Mouse (Mus musculus): Measurements from ENCODE around the gene Hdac9.

The Hdac9 gene

DNA sequence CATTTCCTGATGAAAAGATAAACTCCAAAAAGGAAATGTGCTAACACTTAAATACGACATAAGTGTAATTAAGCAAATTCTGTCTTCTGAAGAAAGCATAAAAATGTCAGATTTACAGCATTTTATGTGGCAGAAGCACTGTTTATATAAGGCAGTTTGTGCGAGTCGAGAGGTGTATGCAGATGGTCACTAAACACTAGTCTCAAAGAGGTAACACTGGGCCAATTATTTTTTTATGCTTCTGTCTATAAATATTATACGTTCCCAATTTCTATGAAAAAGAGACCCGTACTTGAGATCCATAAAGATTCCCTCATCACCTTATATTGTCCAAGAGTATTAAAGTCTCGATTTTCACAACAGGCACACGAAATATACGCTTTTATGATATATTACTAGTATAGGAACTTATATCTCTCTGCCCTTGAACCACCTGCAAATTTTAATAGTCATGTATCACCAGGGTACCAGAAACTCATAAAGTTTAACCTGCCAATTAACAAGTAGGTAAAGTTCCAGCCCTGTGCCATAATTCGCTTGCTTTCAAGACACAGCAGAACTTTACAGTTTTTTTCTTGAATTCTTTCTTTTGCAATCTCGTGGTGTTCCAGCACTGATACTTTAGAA is 322.6 kb downstream of the Hdac9 start:
- no peak for DNase-seq (ENCODE audit: low read depth, low spot score)

DNA sequence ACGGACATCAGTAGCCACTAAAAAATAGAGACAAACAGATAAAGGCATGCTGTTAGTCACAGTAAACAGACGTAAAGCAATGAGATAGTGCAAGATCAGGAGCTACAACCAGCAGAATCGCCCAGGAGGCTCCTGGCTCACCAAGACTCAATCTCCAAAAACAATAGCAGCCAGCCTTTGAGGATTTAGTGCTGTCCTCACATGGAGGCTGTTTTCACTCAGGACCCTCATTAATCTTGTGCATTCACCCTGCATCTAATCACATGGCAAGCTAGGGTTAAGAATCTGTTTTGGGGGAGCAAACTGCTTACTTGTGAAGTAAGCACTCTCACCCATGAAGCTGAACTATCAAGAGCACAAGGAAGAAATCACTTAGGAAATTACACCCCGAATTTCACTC is 329.7 kb downstream of the Hdac9 start:
- DNase-seq (ENCODE audit: low read depth, low spot score) = no peak

DNA sequence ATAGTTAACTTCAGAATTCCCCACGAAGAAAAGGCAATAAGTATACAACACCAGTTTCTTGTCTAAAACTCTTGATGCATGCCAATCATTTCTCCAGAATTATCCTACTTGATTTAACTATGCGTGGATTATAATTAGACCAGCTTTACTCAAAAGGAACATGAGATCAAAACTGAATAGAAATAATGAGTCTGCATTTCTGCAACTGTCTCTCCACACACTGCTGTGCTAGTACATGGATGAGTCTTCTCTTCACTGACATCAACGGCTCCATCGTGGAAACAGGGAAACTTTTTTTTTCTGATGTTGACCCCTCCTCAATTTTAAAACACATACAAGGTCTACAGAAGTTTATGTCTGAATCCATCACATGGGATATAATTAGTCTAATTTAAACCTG is 334.4 kb downstream of the Hdac9 start:
- DNase-seq (ENCODE audit: low read depth, low spot score) = no peak

DNA sequence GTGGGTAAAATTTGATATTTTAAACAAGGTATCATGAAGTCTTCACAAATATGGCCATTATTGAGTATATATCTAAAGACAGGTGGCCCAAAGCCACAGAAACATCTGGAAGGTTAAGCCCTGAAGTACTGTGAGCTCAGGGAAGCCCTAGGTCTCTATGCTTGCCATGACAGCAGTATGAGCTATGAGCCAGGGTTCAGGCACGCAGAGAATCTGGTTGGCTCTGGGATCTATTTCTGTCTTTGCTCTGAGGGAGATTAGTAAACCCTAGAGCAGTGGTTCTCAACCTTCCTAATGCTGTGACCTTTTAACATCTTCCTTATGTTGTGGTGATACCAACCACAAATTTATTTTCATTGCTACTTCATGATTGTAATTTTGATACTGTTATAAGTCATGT is 337.7 kb downstream of the Hdac9 start:
- peak; percentile 33 for DNase-seq (ENCODE audit: low read depth, low spot score)

DNA sequence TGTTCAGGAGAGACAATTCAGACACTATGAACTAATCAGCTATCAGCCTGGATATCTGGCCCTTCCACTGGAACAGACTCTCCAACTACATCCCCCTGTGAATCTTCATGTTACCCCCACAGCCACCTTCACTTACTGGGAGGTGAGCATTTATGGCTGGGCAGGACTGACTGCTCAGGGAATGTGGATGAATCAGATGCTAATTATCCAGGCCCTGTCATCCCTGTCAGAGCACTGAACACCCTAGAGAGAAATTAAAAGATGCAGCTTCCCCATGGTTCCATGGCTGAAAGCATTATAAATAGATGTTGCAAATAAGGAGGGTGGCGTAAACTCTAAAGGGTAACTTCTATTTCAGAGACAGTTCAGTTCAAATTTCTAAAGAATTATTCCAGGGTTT is 345.8 kb downstream of the Hdac9 start:
- no peak for DNase-seq (ENCODE audit: low read depth, low spot score)

DNA sequence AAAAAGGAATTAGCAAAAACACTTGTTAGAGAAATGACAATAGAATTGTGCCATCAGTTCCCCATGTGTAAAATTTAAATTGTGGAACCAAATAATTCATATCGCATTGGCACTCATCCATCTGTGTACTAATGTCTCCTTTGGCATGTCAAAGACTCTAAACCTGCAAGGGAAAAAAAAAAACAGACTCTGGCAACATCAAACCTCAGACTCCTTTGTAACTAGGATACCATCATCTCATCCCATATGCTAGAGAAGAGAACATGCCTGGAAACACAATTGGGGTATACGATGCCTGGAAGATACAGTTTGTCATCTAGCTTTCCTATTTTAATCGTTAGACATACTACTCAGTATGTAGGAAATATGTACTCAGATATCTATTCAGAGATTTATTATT is 347.4 kb downstream of the Hdac9 start:
- no peak for DNase-seq (ENCODE audit: low read depth, low spot score)

DNA sequence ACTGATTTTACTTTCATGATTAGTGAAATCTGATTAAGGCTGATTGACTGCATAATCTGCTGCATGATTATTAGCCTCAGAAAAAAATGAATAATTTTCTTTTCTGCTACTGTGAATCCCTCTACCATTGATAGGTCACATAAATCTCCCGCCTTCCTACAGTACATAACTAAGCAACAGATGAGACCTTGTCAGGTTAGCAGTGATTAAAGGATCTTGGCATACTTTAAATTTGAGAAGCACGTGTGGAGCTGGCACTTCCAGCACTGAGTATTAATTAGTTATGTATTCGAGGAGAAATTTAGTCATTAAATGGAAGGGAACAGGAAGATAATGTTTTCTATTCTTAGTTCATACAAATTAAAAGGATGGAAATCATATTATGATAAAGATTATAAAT is 347.8 kb downstream of the Hdac9 start:
- no peak for DNase-seq (ENCODE audit: low read depth, low spot score)

DNA sequence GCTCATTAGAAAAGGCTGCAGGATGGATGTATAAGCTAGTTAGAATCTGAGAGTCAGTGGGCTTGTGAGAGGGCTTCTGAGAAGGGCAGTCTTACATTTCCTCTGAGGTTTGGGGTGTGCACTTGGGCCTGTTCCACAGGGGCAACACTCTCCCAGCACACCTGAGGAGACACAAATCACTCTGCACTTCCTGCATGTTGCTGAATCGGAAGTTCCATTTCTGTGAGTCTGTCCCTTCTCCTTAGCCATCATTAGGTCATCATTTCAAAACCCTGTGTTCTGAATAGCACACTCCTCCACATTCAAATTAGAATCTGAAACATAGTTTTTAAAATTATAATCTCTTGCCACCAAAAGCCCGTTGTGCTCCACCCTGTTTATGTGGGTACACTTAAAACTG is 354.6 kb downstream of the Hdac9 start:
- no peak for DNase-seq (ENCODE audit: low read depth, low spot score)

DNA sequence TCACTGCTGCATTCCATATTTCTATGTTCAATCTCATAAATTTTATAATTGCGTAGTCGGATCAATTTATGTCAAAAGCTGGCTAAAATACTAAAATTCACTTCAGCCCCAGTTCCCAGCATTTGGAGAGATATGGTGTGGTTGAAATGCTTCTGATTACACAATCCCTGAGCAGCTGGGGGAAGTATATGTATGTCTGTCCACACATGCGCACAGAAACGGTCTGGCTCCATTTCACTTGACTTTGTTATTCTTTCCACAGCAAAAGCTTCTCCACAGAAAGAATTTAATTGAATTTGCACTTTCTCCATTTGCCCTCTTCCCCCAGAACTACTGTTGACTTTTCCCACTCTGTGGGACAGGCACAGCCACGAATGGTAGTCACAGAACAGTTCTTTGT is 357.9 kb downstream of the Hdac9 start:
- DNase-seq (ENCODE audit: low read depth, low spot score) = no peak

DNA sequence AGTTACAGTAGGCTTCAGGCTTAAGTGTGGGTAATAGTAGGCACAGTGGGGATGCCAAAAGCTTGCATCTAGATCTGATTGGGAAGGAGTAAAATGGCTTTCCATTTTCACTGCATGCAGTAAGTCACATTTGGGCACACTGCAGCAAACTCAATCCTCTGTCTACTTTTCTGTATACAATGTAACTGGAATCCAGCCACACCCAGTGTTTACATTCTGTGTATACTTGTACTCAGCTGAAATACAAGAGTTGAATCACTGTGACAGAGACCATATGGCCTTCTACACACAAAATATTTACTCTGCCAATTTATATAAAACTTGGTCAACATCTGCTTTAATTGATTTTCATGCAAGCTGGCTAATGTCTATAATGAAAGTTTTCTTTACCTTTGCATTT is 362.1 kb downstream of the Hdac9 start:
- no peak for DNase-seq (ENCODE audit: low read depth, low spot score)

DNA sequence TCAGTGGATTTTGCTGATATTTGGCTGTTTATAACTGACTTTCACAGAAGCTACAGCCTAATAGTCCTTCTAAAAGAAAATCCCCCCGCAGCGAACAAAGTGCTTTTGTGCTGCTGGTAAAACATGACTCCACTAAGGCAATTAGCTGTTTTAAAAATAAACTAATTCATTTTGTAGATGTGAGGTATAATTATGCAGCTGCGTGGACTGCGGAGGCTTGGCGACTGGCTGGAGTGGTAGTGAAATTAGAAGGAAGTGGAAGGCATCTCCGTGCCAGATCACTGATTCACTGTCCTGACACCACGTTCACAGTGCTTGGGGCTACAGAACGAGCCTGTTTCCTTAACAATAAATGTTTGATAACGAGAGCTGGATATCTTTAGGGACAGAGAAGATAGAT is 366.6 kb downstream of the Hdac9 start:
- DNase-seq (ENCODE audit: low read depth, low spot score) = no peak

DNA sequence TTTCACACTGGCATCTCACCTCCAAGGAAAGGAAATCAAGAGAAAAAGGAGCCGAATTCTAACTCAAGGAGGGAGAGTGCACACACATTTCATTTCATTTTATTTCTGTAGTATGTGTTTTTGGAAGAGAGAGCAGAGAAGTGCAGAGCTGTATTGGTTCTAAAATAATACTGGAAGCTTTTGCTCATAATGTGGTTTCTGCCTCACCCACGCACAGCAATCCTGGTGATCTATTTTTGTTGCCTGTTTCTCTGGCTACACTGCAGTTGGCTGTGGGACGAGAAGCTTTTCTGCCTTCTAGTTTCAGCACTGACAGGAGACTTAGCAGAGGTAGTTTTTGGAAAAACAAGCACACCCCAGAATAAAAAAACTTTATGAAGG is 387.7 kb downstream of the Hdac9 start:
- DNase-seq (ENCODE audit: low read depth, low spot score) = no peak

DNA sequence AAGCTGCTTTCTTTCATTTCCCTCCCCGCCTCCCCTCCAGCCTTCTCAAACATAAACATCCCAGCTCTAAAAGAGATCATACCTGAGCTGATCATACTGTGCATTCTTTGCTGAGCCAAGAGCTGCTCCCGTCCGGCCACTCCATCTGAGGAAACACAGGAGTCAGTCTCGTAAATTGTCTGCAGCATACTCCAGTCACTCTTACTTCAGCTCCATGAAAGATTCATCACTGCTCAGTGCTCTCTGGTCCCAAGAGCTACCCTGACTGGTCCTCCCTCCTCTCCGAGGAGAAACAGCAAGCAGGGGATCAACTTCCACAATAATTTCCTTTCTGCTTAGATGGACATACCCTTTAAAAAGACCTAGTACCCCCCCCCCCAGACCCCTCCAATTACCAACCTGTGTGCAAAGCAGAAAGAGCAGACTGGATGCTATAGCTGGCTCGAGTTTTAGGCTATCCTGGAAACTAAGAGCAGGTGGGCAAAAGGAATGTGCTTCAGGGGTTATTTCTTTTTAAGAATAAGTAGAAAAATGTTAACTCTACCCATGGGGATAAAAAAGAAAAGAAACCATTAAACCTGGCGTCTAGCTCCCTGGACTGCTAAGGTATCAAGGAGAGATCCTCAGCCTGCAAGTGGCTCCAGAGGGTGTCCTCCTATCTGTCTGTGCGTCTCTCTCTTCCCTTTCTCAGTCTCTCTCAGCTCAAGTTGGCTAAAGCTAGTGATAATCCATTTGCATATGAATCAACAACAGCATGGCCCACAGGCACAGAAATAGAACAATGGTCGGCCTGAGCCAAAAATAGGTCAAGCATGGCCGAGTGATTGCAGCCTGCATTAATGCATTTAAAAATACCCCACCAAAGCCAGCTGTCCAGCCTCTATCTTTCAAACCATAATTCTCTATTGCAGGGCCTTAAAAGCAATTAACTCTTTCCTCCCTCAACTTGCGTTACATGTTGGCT is 388.4 kb downstream of the Hdac9 start:
- no peak for DNase-seq (ENCODE audit: low read depth, low spot score)

DNA sequence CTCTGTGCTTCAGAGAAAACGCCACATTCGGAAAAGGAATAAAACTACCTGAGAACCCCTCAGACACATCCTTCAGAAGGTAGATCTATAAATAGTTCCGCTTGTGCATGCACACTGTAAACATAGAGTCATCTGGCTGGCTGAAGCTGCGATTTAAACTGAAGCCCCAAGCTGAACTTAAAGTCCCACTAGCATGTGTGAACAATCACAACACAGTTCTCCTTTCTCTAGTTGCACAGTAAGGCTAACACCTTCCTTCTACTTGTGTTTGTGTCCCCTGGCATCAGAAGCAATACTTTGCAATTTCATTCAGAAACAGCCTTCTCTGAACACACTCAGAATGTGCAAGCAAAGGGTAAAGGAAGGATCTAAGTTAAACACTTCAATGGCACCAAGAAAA is 389.1 kb downstream of the Hdac9 start:
- DNase-seq (ENCODE audit: low read depth, low spot score) = no peak

DNA sequence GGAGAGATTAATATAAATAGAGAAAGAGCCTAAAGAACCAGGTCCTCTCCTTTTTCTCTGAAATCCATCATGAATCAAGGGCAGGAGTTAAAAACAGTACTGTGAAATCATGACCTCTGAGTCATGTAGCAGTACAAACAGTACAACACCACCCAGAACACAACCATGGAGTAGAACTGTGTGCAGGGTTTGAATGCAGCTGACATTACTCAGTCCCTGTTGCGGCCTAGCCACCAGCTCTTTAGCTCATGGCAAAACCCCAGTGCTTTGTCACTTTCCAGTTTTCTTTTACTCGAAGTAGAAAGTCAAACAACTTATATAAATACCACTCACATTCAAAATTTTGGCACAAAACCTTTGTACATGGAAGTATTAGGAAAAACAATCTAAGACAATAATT is 395.4 kb downstream of the Hdac9 start:
- DNase-seq (ENCODE audit: low read depth, low spot score) = peak; percentile 10

DNA sequence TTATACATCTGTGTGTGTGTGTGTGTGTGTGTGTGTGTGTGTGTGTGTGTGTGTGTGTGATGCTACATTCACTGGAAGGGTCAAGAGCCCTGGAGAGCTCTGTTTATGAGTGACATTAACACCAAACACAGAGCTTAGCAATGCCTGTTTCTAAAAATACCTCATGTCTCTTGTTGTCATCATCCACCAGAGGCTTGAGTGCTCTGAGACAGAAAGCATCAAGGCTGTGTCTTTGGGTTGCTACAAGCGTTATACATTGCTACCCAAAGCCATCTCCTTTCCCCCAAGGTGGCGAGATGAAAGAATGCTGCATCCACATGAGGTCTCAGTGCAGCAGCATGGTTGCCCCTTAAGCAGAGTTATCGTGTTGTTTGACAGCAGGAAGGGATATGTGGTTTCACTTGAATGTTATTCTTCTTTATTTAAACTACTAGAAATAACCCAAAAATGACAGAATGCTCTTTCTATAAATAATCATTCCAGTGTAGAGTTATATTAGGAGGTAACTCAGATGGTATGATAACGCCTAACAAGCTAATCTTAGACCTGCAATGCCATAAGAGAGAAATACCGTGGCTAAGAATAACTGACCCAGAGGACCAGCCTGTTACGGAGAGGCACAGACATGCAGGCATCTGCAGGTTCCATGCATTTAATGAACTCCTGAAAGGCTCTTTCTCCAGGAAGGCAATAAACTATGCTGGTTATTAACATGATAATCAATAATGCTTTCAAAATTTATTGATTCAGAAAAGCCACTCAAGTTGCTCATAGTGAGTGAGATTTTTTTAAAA is 399.9 kb downstream of the Hdac9 start:
- DNase-seq (ENCODE audit: low read depth, low spot score) = no peak

DNA sequence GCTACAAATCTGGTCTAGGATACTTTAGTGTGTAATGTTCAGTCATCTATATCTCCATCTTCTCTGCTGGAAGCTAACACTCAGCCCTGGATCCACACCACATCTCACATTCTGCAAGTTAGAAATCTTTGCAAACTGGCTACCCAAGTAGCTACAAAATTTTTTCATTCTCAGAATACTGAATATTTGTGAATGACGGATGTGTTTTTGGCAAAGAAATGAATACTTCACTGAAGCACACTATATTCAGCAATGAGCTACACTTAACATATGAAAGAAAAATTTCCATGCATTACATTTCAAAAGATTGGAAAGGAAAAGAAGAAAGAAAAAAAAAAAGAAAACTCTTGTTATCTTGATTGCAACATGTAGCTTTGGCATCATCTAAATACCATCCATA is 410.6 kb downstream of the Hdac9 start:
- DNase-seq (ENCODE audit: low read depth, low spot score) = no peak

DNA sequence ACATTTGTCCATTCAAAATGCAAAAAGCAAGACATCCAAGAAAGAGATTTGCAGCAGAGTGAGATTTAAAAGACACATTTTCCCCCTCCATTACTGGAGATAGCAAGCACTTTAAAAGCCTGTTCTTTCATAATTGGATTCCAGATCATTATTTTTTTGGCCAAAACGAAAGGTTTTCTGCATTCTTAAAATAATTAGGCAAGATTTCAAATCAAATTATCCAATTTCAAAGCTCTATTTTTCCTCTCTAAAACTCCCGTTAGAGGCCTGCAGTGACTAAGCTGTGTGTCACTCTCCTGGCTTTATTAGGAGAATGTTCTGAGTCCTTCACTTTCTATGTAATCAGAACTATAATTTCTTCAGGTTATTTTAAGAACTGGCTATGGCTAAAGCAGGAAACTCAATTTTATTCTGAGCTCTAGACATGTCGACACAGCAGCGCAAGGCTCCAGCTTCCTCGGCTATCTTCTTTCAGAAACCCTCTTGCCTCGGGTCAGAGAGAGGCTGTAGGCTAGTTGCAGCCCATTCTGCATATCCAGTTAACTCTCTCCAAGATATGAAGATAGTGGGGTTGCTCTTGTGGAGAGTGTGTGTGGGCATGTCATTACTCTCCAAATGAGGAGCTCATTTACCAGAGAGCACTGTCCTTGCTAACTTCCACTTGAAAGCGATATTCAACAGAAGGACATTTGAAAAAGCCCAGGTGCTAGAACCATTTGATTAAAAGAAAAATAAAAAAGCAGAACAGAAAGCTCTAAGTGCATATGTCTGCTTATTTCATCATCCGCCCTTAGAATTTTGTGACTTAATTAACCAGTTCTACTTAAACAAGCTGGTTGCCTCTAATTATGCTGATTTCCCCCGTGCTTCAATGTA is 417.9 kb downstream of the Hdac9 start:
- DNase-seq (ENCODE audit: low read depth, low spot score) = peak; percentile 42

DNA sequence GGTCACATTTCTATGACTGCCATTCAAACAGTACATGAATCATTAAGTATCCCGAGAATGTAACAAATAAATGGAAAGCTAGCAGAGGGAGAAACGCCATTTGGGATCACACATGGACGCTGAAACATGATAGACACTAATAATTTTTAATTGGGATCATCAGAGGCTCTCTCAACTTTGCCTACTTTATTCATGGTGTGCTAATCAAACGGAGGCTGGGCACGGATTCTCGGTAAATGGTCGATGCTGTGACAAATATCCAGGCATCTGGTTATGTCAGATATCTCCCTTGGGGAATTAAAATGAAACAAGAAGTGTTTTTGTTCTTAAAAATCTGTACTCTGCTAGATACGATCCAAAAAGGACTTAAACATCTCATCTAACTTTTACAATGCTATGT is 418.6 kb downstream of the Hdac9 start:
- peak; percentile 32 for DNase-seq (ENCODE audit: low read depth, low spot score)

DNA sequence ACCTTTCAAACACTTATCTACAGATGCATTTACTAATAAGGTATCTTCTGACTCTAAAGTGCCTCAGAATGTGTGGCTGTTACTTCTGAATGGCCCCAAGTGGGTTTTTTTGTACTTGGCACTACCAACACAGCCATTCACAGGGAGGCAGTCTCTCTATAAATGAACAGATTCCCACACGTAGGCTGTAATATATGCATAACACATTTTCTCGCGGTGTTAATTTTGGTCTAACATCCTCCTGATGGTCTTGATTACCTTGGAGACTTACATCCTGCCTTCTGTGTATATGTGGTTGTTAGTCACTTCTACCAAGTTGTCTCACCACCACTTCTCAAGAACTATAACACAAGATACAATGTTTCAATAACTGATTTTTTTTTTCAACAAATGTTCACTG is 419.2 kb downstream of the Hdac9 start:
- DNase-seq (ENCODE audit: low read depth, low spot score) = no peak

DNA sequence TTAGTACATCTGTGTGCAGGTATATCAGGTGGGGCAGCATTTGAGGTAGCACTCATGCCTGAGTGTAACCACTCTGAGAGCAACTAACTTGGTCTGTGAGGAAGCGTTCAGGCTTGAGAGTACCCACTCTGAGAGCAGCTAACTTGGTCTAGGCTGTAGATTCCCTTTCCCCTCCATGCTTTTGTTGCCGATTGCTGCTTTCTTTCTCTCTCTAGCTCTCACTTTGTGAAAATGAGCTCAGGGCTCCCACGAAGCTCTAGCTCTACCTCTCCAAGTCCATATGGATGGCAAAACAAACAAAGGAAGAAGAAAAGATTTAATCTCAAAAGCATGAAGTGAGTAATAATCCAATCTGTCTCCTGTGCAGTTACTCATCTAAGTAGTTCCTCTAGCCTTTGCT is 421.0 kb downstream of the Hdac9 start:
- no peak for DNase-seq (ENCODE audit: low read depth, low spot score)

DNA sequence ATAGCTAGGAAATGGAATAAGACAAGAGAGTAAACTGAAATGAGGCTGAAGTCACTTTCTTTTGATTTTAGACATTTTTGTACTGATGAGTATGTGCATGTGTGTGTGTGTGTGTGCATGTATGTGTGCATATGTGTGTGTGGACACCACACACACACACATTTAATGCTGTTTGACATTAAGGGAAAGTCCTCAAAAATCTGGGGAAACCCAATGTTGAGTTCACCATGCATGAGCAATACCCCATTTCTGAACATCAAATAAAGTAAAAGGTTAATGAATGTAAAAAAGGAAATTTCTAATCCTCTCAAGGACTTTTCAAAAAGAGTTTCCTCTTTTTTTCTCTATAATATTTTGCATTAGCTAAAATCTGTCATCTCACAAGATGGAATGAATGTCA is 427.3 kb downstream of the Hdac9 start:
- DNase-seq (ENCODE audit: low read depth, low spot score) = no peak

All from 3T3-L1 (cell line).